In the genomic region with DNA sequence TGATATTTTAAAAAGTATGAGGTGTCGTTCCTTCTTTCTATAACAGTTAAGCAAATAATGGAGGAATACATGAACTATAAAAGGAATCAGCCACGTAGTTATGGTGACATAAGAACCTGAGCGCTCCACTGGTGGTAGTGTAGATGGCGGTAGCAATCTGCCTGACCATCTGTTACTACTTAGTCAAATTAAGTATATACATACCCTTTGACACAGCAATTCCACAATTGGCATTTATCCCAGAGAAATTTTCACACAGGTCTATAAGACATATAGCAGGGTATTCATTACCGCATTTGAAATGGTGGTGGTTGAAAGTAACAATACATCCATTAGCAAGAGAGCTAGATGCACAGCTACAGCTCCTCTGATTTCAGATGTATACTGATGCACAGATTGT, we compare ENCODE assay signal across 26 mouse cellular contexts.
DNase-seq lines count a peak whose midpoint lies in the region; ATAC-seq lines count a peak whose summit lies in the region.
"Had no signal": no experiment of that assay in that cellular context is flagged by ENCODE, and none has a peak within 500 bp of the region (broad histone marks: within the 10 kb centered on the region; RNA-seq: fewer than 3 reads in every experiment).

No protein-coding gene starts in this region.

- no peaks in the 10 kb centered on the region for H3K4me1 ChIP-seq in midbrain, embryonic 11.5 days (ENCODE audit: control insufficient read depth, insufficient read depth, low read length)
- H3K4me1 ChIP-seq in midbrain, embryonic 14.5 days (ENCODE audit: control insufficient read depth, insufficient read depth, low read length), result no peaks in the 10 kb centered on the region
- H3K4me1 ChIP-seq: embryonic facial prominence, embryonic 13.5 days; heart, embryonic 12.5 days; hindbrain, embryonic 10.5 days; limb, embryonic 15.5 days; midbrain, embryonic 15.5 days had no signal

- 77% methylated on average over 5 of the region's 5 CpGs for WGBS in midbrain, embryonic 11.5 days
- 77% methylated on average over 5 of the region's 5 CpGs for WGBS in midbrain, embryonic 14.5 days

- H3K9me3 ChIP-seq in midbrain, embryonic 11.5 days (ENCODE audit: control insufficient read depth, low read length), result no peaks in the 10 kb centered on the region
- H3K9me3 ChIP-seq in midbrain, embryonic 14.5 days (ENCODE audit: control insufficient read depth, low read length), result no peaks in the 10 kb centered on the region
- H3K9me3 ChIP-seq: embryonic facial prominence, embryonic 13.5 days; heart, embryonic 12.5 days; hindbrain, embryonic 10.5 days; limb, embryonic 15.5 days; midbrain, embryonic 15.5 days had no signal

- no peaks in the 10 kb centered on the region for H3K27me3 ChIP-seq in midbrain, embryonic 11.5 days (ENCODE audit: control insufficient read depth, insufficient read depth, low read length)
- H3K27me3 ChIP-seq in midbrain, embryonic 14.5 days (ENCODE audit: control insufficient read depth, insufficient read depth, low read length), result no peaks in the 10 kb centered on the region
- H3K27me3 ChIP-seq: embryonic facial prominence, embryonic 13.5 days; heart, embryonic 12.5 days; limb, embryonic 15.5 days; midbrain, embryonic 15.5 days had no signal

- DNase-seq in embryo, embryonic 11 days, result peak; percentile 2
- DNase-seq in embryo, embryonic 10 days (ENCODE audit: low spot score), result no peak
- DNase-seq in midbrain, embryonic 11.5 days (ENCODE audit: low spot score, missing footprints), result peak; percentile 61
- no peak for DNase-seq in midbrain, embryonic 14.5 days
- DNase-seq in cerebellum, adult 9-11 months, result peak; percentile 24
- no peak for DNase-seq in kidney, postnatal 10 days
- DNase-seq: adrenal gland, postnatal 14 days; gastrocnemius, postnatal 14 days; heart, adult 11 months; heart, postnatal 10 days; kidney, adult 8-10 months; kidney, postnatal 14 days; left cerebral cortex, postnatal 4 days; lung, embryonic 14.5 days; right cerebral cortex, adult 18-20 months; thymus, adult 18-20 months had no signal

- no peak for ATAC-seq in midbrain, embryonic 11.5 days (ENCODE audit: low FRiP score)
- no peak for ATAC-seq in midbrain, embryonic 14.5 days (ENCODE audit: low FRiP score, low TSS enrichment)
- ATAC-seq in inflammation-experienced regulatory T-cells, adult 6 months, result no peak
- ATAC-seq: CD4-positive, CD25-positive, alpha-beta regulatory T cell, adult 4 months; forebrain, embryonic 16.5 days; midbrain, embryonic 15.5 days had no signal

- H3K9ac ChIP-seq in midbrain, embryonic 11.5 days (ENCODE audit: low read length), result no peak overlapping the region
- H3K9ac ChIP-seq in midbrain, embryonic 14.5 days (replicated peaks; ENCODE audit: low read length), result no peak overlapping the region
- H3K9ac ChIP-seq: embryonic facial prominence, embryonic 13.5 days; heart, embryonic 12.5 days; limb, embryonic 15.5 days; liver, embryonic 14.5 days; lung, embryonic 14.5 days; midbrain, embryonic 15.5 days had no signal

- H3K4me3 ChIP-seq in midbrain, embryonic 11.5 days (ENCODE audit: low read depth, low read length), result no peak overlapping the region
- H3K4me3 ChIP-seq in midbrain, embryonic 14.5 days (replicated peaks; ENCODE audit: low read depth, low read length), result no peak overlapping the region
- H3K4me3 ChIP-seq: embryonic facial prominence, embryonic 13.5 days; heart, embryonic 12.5 days; hindbrain, embryonic 10.5 days; limb, embryonic 15.5 days; midbrain, embryonic 15.5 days; myocyte had no signal

- H3K36me3 ChIP-seq in midbrain, embryonic 11.5 days (ENCODE audit: control insufficient read depth, insufficient read depth, low read length), result no peaks in the 10 kb centered on the region
- no peaks in the 10 kb centered on the region for H3K36me3 ChIP-seq in midbrain, embryonic 14.5 days (ENCODE audit: control insufficient read depth, insufficient read depth, low read length)
- H3K36me3 ChIP-seq: embryonic facial prominence, embryonic 13.5 days; heart, embryonic 12.5 days; hindbrain, embryonic 10.5 days; limb, embryonic 15.5 days; midbrain, embryonic 15.5 days had no signal

- no peak overlapping the region for H3K4me2 ChIP-seq in midbrain, embryonic 11.5 days
- no peak overlapping the region for H3K4me2 ChIP-seq in midbrain, embryonic 14.5 days (ENCODE audit: low read length)
- H3K4me2 ChIP-seq: embryonic facial prominence, embryonic 13.5 days; heart, embryonic 12.5 days; limb, embryonic 15.5 days; lung, embryonic 14.5 days; midbrain, embryonic 15.5 days had no signal

- no peak overlapping the region for H3K27ac ChIP-seq in midbrain, embryonic 11.5 days (ENCODE audit: low read depth, low read length)
- H3K27ac ChIP-seq in midbrain, embryonic 14.5 days (replicated peaks; ENCODE audit: low read depth, low read length), result no peak overlapping the region
- H3K27ac ChIP-seq: embryonic facial prominence, embryonic 13.5 days; hindbrain, embryonic 10.5 days; limb, embryonic 15.5 days; liver, embryonic 14.5 days; midbrain, embryonic 15.5 days had no signal

Comparison
In these comparisons a context has a peak if more than half of its experiments do, and no peak if none do; other contexts are left out.
1. DNase-seq: peak in embryo, embryonic 11 days (single experiment), midbrain, embryonic 11.5 days (single experiment) and cerebellum, adult 9-11 months (single experiment); none in embryo, embryonic 10 days (single experiment), midbrain, embryonic 14.5 days (single experiment) and kidney, postnatal 10 days (single experiment).